Mouse (Mus musculus): ENCODE data around the gene Tmem54. TPM values are rescaled to one million over a fixed set of nuclear protein-coding genes. Genes with fewer than 3 reads are reported as not detected.

Gene Tmem54
- not detected for total RNA-seq (2021)
- long read RNA-seq, experiment 1 = 0 reads
- long read RNA-seq, experiment 2 = 0 reads

- no peak for DNase-seq
- intact Hi-C loops (cut with DNase I) = no loop called here
These were observed at the start of gene Tmem54 for GRCm38 (mm10) chr4:129105356-129105755. Gene Tmem54 (plus strand): TSS chr4:129105548.

DNA sequence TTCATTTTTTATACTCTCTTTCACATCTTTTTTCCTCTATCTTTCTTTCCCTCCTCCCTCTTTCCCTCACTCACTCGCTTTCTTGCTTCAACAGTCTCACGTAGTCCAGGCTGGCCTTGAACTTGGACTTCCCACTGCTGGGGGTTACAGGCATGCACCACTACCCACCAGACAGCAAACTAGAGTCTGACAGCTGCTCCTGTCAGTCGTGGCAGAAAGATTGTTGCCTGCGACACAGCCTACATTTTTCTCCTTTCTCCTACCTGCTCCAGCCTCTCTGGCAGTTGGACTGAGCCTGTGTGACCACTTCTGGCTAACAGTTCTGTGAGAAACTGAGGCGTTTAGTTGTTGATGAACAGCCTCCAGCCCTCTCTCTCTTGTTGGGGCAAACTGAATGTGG, 49.8 kb upstream of the Tmem54 start:
- DNase-seq = no peak
- intact Hi-C loops (cut with DNase I) = loop anchor here (10.0 kb wide), 1 partner anchor 311 kb away; no protein-coding TSS in a partner anchor

DNA sequence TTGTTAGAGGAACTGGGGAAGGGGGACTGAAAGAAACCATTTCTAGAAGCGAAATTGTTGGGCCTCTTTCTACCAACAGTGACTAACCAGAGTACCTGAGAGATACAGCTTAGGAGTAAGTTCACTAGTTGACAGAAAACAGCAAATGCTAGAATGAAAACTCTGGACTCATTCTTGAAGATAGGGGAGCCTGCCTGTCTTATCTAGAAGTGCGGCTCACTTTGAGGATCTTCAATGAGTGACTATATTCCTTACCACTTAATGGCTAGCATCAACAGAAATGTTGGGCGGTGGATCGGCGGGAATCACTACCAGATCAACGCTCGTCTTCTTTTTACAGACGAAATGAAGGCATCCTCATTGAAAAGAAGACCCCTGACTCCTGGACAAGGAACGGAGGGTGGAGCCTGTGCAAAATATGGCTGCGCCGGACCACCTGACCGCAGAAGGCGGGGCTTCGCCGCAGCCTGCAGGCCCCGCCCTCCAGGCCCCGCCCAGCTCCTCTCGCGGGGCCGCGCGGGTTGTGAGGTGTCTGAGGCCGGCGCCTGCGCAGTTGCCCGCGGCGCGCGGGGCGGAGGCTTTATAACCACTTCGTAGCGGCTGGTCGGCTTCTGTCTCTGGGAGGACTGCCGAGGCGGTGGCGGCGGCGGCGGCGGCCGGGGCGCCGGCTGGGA, 47.7 kb upstream of the Tmem54 start:
- intact Hi-C loops (cut with DNase I) = loop anchor here (1.0 to 10.0 kb wide), 3 partner anchors 33 to 313 kb away; no protein-coding TSS in a partner anchor

GRCm38 (mm10) chr4:129058207-129059092, 46.9 kb upstream of the Tmem54 start, which contains the start of gene Rnf19b:
Gene Rnf19b (plus strand): TSS chr4:129058271.
- peak; percentile 45 to 60 for DNase-seq
- intact Hi-C loops (cut with DNase I) = loop anchor here (2.0 to 10.0 kb wide), 2 partner anchors 34 to 314 kb away; no protein-coding TSS in a partner anchor

More for the DNA sequence above, 47.7 kb upstream of the Tmem54 start:
- peak; percentile 99 for DNase-seq

DNA sequence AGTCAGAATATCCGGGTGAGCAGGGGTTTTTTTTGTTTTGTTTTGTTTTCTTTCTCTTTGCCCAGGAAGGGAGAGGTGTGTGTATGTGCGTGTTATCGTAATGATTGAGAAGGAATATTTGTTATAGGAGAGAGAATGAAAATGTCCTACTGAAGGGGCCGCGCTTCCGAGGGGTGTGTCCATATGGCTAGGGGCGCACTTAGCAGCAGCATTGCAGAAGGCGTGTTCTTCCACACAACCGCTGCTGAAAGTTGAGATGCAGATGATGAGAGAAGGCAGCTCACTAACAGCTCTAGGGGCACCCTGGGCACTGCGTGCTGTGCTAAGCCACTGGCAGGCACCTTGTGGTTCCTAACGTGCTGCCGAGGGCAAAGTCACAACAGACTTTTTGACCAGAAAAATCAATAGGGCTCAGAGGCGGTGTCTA, 46.2 kb upstream of the Tmem54 start:
- intact Hi-C loops (cut with DNase I) = loop anchor here (2.0 to 10.0 kb wide), 2 partner anchors 34 to 314 kb away; no protein-coding TSS in a partner anchor
- DNase-seq = no peak

DNA sequence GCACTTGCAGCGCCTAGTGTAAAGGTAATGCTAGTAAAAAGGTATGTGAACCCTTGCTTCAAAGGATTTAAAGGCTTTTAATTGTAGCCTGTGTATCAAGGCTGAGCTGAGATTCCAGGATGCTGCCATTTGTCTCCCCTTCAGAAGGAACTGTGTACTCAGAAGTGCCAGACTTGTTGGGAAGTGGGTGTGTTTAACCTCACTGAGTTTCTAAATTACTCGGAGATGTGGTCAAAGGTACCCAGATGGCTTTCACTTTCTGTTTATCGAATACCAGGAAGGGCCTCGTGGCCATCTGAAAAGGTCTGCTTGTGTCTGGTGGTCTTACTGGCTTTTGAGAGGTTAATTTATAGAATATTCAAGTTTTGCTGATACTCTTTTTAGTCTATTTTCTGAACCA, 45.4 kb upstream of the Tmem54 start:
- intact Hi-C loops (cut with DNase I) = loop anchor here (2.0 to 10.0 kb wide), 2 partner anchors 35 to 315 kb away; no protein-coding TSS in a partner anchor
- no peak for DNase-seq

- no peak for DNase-seq
These were observed 43.9 kb upstream of the Tmem54 start for GRCm38 (mm10) chr4:129061486-129061885.

DNA sequence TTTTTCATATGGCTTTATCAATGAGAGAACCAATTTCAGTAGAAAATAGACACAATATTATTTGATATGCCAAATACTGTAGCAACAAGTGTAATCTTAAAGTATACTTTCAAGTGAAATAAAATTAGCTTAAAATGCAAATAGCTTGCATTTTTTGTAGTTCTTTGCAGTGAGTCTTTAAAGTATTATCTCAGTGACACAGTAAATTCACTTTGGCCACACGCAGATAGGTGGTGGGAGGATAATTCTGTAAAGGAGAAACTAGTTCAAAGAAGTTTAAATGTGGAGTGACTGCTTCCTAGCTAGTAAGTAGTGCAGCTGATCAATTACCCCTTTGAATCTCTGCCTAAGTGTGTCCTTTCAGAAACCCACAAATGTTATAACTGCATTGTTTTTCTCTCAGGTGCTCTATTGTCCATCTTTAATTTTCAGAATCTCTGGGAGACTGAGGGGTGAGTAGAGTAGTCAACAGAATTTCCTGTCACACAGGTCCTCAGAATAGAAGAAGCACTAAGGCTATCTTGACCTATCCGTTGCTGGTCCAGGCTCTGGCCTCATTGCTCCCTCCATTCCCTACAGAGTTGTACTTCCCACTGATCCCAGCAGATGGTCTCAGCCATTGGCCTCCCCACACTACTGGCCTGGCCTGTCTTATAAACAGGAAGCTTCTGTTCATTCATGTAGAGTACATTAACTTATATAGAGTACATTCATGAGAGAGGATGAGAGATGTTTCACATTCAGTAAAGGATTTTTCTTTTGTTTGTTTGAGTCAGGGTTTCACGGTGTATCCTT, 42.9 kb upstream of the Tmem54 start:
- no peak for DNase-seq
- intact Hi-C loops (cut with DNase I) = no loop called here

More at GRCm38 (mm10) chr4:129061486-129061885, 43.9 kb upstream of the Tmem54 start:
- intact Hi-C loops (cut with DNase I) = no loop called here

- intact Hi-C loops (cut with DNase I) = no loop called here
These were observed 39.6 kb upstream of the Tmem54 start for GRCm38 (mm10) chr4:129065688-129066236.

DNA sequence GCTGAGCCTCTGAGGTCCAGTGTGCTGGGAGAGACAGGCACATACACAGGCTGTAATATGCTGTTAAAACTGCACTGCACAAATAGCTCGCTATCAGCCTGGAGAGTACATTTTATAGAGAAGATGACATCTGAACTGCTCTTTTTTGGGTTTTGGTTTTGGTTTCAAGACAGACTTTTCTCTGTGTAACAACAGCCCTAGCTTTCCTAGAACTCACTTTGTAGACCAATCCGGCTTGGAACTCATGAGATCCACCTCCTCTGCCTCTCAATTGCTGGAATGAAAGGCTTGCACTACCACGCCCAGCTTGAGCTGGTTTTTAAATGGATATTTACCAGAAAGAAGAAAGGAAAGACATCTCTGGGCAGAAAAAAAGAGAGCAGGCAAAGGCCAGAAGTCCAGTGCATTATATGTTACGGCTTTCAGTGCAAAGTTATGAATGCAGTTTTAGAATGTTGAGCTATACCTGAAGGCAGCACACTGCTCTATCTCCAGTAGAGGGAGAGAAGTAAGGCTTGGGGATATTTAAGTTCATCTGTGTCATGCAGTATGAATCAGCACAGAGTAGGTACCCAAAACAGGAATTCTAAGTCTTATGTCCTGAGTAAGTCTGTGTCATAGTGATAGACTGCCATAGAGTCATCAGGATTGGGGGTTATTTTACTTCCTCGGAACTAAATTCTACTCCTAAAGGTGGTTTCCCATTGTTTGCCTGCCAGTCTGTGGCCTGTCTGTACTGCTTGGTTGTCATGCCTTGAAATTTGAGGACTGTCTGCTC, 37.5 kb upstream of the Tmem54 start:
- no peak for DNase-seq
- intact Hi-C loops (cut with DNase I) = no loop called here

More at GRCm38 (mm10) chr4:129065688-129066236, 39.6 kb upstream of the Tmem54 start:
- no peak for DNase-seq

- DNase-seq = no peak
- intact Hi-C loops (cut with DNase I) = no loop called here
These were observed 36.5 kb upstream of the Tmem54 start for GRCm38 (mm10) chr4:129068848-129069247.

DNA sequence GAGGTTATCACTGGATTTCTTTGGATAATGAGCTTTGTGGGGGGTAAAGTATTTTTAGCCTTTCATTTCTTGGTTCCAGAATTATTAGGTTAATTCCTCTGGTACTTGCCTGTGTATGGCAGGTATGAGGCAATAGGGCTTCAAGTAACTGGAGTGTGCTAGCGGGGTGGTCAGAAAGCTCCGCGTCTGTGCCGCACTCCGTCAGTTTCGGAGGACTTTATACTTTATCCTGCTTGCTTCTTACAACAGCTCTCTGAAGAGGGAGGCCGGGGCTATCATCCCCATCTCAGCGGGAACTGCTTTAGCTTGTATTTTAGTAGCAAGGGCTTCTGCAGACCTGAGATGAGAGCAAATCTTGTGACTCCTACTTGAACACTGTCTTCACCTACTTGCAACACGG, 26.2 kb upstream of the Tmem54 start:
- no peak for DNase-seq

GRCm38 (mm10) chr4:129081041-129081440, 24.3 kb upstream of the Tmem54 start:
- intact Hi-C loops (cut with DNase I) = no loop called here

More for the DNA sequence above, 26.2 kb upstream of the Tmem54 start:
- intact Hi-C loops (cut with DNase I) = no loop called here

GRCm38 (mm10) chr4:129081512-129081911, 23.8 kb upstream of the Tmem54 start:
- intact Hi-C loops (cut with DNase I) = no loop called here
- no peak for DNase-seq

More at GRCm38 (mm10) chr4:129081041-129081440, 24.3 kb upstream of the Tmem54 start:
- DNase-seq = no peak

- intact Hi-C loops (cut with DNase I) = loop anchor here (1.0 kb wide), 1 partner anchor 111 kb away; no protein-coding TSS in a partner anchor
- DNase-seq = no peak
These were observed 23.4 kb upstream of the Tmem54 start for GRCm38 (mm10) chr4:129081939-129082338.

GRCm38 (mm10) chr4:129082379-129083115, 22.8 kb upstream of the Tmem54 start:
- intact Hi-C loops (cut with DNase I) = loop anchor here (1.0 kb wide), 1 partner anchor 111 kb away; no protein-coding TSS in a partner anchor
- peak; percentile 63 to 75 for DNase-seq

GRCm38 (mm10) chr4:129084896-129085295, 20.5 kb upstream of the Tmem54 start:
- intact Hi-C loops (cut with DNase I) = loop anchor here (2.0 kb wide), 1 partner anchor 176 kb away; no protein-coding TSS in a partner anchor
- no peak for DNase-seq

DNA sequence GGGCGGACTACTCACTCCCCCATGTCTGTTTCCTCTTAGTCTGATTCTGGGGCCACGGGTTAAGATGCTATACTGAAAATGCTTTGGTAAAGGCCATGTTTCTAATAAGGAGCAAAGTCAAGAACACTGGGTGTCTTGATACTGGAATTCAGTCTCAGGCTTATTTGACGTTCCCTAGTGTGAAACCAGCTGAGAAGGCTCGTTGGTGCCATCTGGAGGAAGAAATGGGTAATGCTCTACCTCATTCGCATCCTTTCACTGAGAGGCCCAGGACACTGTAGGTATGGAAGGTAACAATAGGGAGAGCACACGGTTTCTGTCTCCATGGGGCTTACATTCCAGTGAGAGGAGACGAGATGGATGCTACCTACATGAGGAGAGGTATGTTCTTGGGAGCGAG, 19.3 kb upstream of the Tmem54 start:
- intact Hi-C loops (cut with DNase I) = loop anchor here (1.0 kb wide), 1 partner anchor 115 kb away; no protein-coding TSS in a partner anchor
- DNase-seq = peak; percentile 66 to 81

Data from heart, postnatal 14 days (tissue).